Mouse (Mus musculus): ENCODE measurements at regions not wholly inside any gene's neighbourhood (a gene's known extent, or its start where the extent isn't known, plus 50 kb on each side); places are given as distances from the start of the nearest gene placed in this dataset.

GRCm38 (mm10) chr16:95929700-95930435 lies 60.9 kb downstream of the Psmg1 start:
- ChIA-PET CTCF (no interaction called here), POLR2A (interaction anchor here in 1 of 4 experiments (0.6 kb wide), 1 partner anchor 201 kb away, joined by 5 read pairs; no protein-coding TSS in a partner anchor)

- ChIA-PET POLR2A (interaction anchor here in 2 of 4 experiments (0.8 to 1.1 kb wide), 3 partner anchors 9 to 12 kb away, joined by 3 to 4 read pairs (median 3); no protein-coding TSS in a partner anchor), CTCF (interaction anchor here in 1 of 4 experiments (0.6 kb wide), 1 partner anchor 357 kb away, joined by 16 read pairs; no protein-coding TSS in a partner anchor)
These were observed 62.2 kb downstream of the Psmg1 start for GRCm38 (mm10) chr16:95928290-95929260.

GRCm38 (mm10) chr16:95926558-95926957 lies 64.2 kb downstream of the Psmg1 start:
- ChIA-PET POLR2A (interaction anchor here in 1 of 4 experiments (1.4 kb wide), 1 partner anchor 10 kb away, joined by 3 read pairs; no protein-coding TSS in a partner anchor), CTCF (no interaction called here)

GRCm38 (mm10) chr16:95924716-95925115 lies 66.0 kb downstream of the Psmg1 start:
- CTCF ChIA-PET, result no interaction called here
- POLR2A ChIA-PET, result interaction anchor here in 1 of 4 experiments (0.6 kb wide), 1 partner anchor 249 kb away, joined by 4 read pairs; no protein-coding TSS in a partner anchor

GRCm38 (mm10) chr16:95923991-95924390 lies 66.8 kb downstream of the Psmg1 start:
- CTCF ChIA-PET, result interaction anchor here in 1 of 4 experiments (0.7 kb wide), 1 partner anchor 279 kb away, joined by 4 read pairs; no protein-coding TSS in a partner anchor

GRCm38 (mm10) chr16:95922369-95922934 lies 68.3 kb downstream of the Psmg1 start:
- ChIA-PET CTCF (interaction anchor here in 1 of 4 experiments (0.6 kb wide), 1 partner anchor 1609 kb away, joined by 4 read pairs; the partner anchor contains the start of gene Hlcs), POLR2A (interaction anchor here in 2 of 4 experiments (0.7 to 1.5 kb wide), 2 partner anchors 10 to 38 kb away, joined by 3 to 4 read pairs; no protein-coding TSS in a partner anchor)

More at GRCm38 (mm10) chr16:95923991-95924390, 66.8 kb downstream of the Psmg1 start:
- POLR2A ChIA-PET, result interaction anchor here in 1 of 4 experiments (1.5 kb wide), 1 partner anchor 8 kb away, joined by 4 read pairs; no protein-coding TSS in a partner anchor

GRCm38 (mm10) chr16:95921169-95921568 lies 69.6 kb downstream of the Psmg1 start:
- POLR2A ChIA-PET, result interaction anchor here in 1 of 4 experiments (0.8 kb wide), 1 partner anchor 427 kb away, joined by 10 read pairs; no protein-coding TSS in a partner anchor
- CTCF ChIA-PET, result no interaction called here

- POLR2A ChIA-PET, result interaction anchor here (0.6 to 2.6 kb wide), 19 partner anchors 9 to 281 kb away, joined by 3 to 21 read pairs (median 4); partner anchors contain the start of genes Ets2 (in 2 of the 4) and Psmg1 (in 1 of the 4)
- CTCF ChIA-PET, result interaction anchor here in 2 of 4 experiments (0.5 to 0.9 kb wide), 3 partner anchors 76 to 183 kb away, joined by 3 to 11 read pairs (median 3); no protein-coding TSS in a partner anchor
These were observed 71.9 kb downstream of the Psmg1 start for GRCm38 (mm10) chr16:95918651-95919425.

- POLR2A ChIA-PET, result interaction anchor here in 3 of 4 experiments (0.6 to 2.6 kb wide), 17 partner anchors 10 to 282 kb away, joined by 3 to 21 read pairs (median 4); partner anchors contain the start of genes Ets2 (in 1 of the 3) and Psmg1 (in 1 of the 3)
- CTCF ChIA-PET, result interaction anchor here in 3 of 4 experiments (0.5 to 1.0 kb wide), 5 partner anchors 23 to 329 kb away, joined by 3 to 12 read pairs (median 4); no protein-coding TSS in a partner anchor
These were observed 72.9 kb downstream of the Psmg1 start for GRCm38 (mm10) chr16:95917635-95918407.

- POLR2A ChIA-PET, result interaction anchor here in 1 of 4 experiments (1.1 kb wide), 1 partner anchor 94 kb away, joined by 3 read pairs; no protein-coding TSS in a partner anchor
- CTCF ChIA-PET, result interaction anchor here in 1 of 4 experiments (0.7 kb wide), 1 partner anchor 300 kb away, joined by 3 read pairs; no protein-coding TSS in a partner anchor
These were observed 76.9 kb downstream of the Psmg1 start for GRCm38 (mm10) chr16:95913879-95914278.

GRCm38 (mm10) chr16:95904531-95905165 lies 86.1 kb downstream of the Psmg1 start:
- CTCF ChIA-PET, result no interaction called here
- POLR2A ChIA-PET, result interaction anchor here in 2 of 4 experiments (0.6 to 0.9 kb wide), 2 partner anchors 9 to 13 kb away, joined by 3 to 4 read pairs; no protein-coding TSS in a partner anchor

GRCm38 (mm10) chr16:95903383-95903913 lies 87.3 kb downstream of the Psmg1 start:
- ChIA-PET POLR2A (no interaction called here), CTCF (no interaction called here)

- POLR2A ChIA-PET, result interaction anchor here in 1 of 4 experiments (1.3 kb wide), 1 partner anchor 15 kb away, joined by 4 read pairs; no protein-coding TSS in a partner anchor
- CTCF ChIA-PET, result no interaction called here
These were observed 88.6 kb downstream of the Psmg1 start for GRCm38 (mm10) chr16:95902177-95902576.

GRCm38 (mm10) chr16:95901388-95901787 lies 89.4 kb downstream of the Psmg1 start:
- CTCF ChIA-PET, result interaction anchor here in 1 of 4 experiments (0.7 kb wide), 1 partner anchor 307 kb away, joined by 4 read pairs; no protein-coding TSS in a partner anchor
- POLR2A ChIA-PET, result interaction anchor here in 1 of 4 experiments (1.3 kb wide), 1 partner anchor 16 kb away, joined by 4 read pairs; no protein-coding TSS in a partner anchor

- ChIA-PET POLR2A (interaction anchor here in 3 of 4 experiments (0.7 to 1.0 kb wide), 3 partner anchors 61 to 131 kb away, joined by 3 to 4 read pairs (median 3); no protein-coding TSS in a partner anchor), CTCF (interaction anchor here in 1 of 4 experiments (0.6 kb wide), 1 partner anchor 440 kb away, joined by 3 read pairs; no protein-coding TSS in a partner anchor)
These were observed 90.6 kb downstream of the Psmg1 start for GRCm38 (mm10) chr16:95900181-95900580.

All from embryonic stem cell, embryonic (primary cell).